Mouse (Mus musculus) MN1 (cell line): ENCODE measurements around the gene N4bp2.
"Not testable (repeated sequence)": the region's sequence is repeated elsewhere in the genome, so short reads cannot be mapped to it uniquely, and the experiment has no call there.

ENCODE experiments used
- DNase-seq: peaks from one replicate; pipeline ENCODE4 v3.0.0-alpha.2; 2016; ENCODE audit warnings: low spot score

The N4bp2 gene

DNA sequence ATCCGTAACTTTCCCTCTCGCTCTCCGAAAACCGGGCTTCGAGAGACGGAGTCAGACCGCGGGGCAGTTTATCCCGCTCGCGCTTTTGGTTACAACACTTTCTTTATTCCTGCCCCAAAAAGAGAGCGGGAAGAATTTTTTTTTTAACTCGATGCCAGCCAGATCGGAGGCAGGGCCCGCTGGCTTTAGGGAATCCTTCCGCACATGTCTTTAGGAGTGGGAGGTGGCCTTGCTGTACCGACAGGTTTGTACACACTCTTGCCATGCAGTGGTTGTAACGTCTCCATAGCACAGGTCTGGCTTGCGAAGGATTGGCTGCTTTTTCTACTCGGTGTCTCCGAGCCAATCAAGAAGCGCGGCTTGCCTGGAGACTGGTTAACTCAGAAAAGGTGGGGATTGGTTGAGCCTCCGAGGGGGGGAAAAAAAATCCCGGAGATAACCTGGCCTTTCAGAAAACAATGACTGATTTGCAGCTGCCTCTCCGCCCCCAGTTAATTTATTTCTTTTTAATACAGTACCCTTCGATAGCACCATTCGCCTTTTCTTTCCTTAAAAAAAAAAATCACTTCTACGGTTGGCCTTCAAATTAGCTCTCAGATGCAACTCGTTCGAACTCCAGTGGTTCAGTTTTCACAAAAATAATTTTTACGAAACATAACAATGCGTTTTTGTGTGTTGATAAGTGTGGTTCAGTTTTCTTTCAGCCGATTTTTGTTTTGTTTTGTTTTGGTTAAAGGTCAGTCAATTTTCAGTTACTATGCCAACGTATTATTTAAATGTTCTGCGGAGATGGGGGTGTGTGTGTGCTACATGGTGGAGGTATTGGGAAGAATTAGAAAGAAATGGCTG, 1.7 kb downstream of the N4bp2 start:
- DNase-seq = peak; percentile 92

DNA sequence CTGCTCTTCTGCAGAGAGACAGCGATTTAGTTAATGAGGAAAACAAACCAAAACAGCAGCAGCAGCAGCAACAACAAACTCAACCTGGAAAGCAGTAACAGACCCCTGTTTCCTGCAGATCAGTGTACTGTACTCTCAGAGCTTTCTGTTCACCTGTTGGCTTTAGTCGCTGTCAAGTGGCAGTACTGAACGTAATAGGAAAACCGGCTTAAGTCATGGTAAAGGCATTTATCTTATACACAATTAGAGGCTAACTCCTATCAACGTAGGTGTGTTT, 2.3 kb downstream of the N4bp2 start:
- no peak for DNase-seq

DNA sequence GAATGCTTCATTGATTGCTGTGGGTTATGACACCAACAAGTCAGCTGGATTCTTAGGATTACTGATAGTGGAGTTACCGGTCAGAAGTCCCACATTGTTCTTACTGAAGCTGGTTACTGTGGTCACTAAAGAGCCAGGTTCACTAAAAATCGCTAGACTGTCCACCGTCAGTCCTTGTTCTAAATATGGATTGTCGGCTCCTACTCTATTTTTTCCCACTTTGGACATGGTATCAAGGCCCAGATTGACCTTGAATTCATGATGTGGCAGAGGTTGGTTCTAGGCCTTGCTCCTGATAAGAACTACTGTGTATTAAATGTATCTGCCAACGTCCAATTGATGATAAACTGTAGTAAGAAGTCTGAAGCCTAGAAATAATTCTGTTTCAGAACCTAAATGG, 4.7 kb downstream of the N4bp2 start:
- DNase-seq = no peak

DNA sequence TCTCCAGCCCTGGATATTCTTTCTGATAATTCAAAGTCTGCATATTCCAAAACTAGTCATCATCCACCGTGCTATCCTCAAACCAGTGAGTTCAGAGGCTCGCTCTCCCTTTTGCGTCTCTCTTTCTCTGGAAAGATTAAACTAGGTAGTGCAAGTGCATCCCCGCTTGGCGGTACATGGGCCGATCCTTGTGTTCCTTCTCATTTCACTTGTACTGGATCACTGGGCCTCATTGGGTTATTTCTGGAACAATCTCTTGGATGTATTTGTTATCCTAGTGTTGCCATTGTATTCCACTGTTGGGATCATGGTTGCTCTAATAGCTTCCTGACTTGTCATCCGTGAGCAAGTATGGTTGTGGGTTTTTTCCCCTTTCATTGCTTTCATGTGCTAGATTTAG, 6.7 kb downstream of the N4bp2 start:
- no peak for DNase-seq

DNA sequence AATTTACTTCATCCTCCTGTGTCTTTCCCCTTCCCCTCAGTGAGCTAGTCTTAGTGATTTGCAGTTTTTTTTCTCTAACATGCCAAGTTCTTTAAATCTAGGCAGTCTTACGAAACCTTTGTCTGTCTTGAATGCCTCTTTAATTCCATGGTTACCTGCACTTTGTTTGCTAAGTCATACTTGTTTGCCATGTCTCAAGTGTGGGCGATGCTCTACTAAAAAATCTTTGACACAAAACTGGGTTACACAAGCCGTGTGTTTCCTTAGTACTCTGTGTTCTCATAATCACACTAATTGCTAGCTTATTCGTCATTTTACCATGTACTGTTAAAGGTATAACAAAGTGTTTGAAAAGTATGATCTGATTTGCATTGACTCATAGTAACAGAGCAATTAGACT, 7.2 kb downstream of the N4bp2 start:
- no peak for DNase-seq

DNA sequence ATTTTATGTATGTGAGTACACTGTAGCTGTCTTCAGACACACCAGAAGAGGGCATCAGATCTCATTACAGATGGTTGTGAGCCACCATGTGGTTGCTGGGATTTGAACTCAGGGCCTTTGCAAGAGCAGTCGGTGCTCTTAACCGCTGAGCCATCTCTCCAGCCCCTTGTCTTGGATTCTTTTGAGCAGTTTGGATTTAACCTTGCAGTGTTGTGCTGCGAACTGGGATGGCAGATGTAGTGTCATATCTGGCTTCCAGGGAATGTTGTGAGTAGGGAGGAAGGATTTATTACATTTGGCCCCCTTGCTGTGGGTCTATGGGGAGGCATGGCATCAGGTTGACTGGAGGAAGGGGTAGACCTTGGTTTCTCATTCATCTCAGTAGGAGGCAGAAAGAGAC, 10.6 kb downstream of the N4bp2 start:
- not testable (repeated sequence) for DNase-seq

DNA sequence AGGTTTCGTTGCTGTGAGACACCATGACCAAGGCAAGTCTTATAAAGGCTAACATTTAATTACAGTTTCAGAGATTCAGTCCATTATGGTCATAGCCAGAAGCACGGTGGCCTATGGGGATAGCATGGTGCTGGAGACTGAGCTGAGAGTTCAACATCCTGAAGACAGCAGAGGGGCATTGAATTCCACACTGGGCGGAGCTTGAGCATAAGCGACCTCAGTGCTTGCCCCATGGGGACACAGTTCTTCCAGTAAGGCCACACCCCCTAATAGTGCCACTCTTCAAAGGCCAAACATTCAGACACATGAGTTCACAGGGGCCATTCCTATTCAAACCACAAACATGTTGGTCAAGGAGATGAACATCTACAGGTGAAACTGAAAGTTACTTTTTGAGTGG, 12.8 kb downstream of the N4bp2 start:
- DNase-seq = no peak

DNA sequence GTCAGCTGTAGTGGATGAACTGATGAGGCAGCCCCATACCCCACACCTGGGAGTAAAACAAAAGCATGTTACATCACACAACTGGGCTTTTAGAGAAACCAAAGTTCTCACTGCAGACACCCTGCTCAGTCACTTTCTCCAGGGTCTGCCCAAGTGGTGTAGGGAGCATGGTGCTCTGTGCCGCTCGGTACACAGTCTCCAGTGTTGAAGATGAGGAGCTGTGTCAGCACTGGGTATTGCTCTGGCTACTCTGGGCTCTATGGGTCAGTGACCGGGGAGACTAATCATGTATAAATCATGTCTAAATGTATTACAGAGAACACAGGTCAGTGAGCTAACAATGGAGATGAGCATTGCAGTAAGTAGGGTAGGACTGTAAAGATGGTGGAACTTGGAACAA, 13.6 kb downstream of the N4bp2 start:
- no peak for DNase-seq

DNA sequence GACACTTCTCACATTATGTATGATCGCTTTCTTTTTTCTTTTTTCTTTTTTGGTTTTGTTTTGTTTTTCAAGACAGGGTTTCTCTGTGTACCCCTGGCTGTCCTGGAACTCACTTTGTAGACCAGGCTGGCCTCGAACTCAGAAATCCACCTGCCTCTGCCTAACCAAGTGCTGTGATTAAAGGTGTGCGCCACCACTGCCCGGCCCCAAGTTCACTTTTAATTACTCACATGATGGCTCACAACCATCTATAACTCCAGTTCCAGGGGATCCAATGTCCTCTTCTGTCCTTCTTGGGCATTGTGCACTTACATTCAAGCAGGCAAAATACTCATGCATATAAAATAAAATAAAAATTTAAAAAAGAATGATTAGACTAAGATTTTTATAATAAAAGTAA, 15.7 kb downstream of the N4bp2 start:
- not testable (repeated sequence) for DNase-seq

DNA sequence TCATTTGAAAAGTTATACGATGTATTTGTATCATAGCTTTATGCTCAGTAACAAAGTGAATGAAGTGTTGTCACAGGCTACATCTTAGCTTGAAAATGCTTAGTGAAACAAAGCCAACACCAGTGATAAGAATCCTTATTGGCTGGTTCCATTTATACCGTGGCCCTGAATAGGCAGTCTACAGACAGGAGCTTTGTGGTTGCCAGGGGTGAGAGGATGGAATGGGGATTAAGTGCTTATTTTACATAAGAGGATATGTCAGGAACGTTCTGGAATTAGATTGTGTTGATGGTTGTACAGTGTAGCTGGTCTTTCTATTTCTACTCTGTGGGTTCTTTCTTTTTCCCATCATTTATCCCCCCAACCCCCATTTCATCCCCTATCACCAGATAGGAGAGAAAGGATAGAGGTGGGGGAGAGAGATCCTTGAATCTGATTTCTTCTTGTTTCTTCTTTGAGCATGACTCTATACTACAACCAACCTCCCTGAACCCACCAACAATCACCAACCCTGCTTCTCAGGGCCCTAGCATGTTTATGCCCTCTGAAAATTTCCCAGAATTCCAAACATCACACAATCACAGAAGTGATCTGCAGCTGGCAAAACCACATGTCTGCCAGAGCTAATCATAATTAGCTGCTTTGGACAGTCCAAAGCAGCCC, 16.2 kb downstream of the N4bp2 start:
- DNase-seq = no peak

DNA sequence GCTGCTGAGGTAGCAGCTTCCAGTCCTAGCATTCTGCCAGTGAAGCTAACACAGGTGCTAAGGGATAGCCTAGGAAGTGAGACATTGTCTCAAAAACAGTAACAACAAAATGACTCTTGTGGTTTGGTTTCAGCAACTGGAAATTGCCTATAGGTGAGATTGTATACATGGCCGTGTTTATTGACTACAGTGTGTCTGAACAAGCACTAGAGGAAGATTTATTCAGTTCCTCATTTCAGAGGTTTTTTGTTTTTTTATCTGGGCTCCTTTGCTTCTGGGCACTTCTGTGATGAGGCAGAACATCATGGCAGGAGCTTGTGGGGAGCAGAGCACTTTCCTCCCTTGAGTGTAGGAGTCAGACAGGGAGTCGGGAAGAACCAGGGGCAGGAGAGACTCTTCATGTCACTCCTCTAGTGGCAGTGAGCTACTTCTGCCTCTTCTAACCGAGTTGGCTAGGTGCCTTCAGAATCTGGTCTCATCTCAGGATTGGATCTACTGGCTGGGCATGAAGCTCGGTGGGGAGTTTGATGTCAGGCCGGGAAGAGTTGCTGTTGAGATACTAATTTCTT, 17.9 kb downstream of the N4bp2 start:
- no peak for DNase-seq

DNA sequence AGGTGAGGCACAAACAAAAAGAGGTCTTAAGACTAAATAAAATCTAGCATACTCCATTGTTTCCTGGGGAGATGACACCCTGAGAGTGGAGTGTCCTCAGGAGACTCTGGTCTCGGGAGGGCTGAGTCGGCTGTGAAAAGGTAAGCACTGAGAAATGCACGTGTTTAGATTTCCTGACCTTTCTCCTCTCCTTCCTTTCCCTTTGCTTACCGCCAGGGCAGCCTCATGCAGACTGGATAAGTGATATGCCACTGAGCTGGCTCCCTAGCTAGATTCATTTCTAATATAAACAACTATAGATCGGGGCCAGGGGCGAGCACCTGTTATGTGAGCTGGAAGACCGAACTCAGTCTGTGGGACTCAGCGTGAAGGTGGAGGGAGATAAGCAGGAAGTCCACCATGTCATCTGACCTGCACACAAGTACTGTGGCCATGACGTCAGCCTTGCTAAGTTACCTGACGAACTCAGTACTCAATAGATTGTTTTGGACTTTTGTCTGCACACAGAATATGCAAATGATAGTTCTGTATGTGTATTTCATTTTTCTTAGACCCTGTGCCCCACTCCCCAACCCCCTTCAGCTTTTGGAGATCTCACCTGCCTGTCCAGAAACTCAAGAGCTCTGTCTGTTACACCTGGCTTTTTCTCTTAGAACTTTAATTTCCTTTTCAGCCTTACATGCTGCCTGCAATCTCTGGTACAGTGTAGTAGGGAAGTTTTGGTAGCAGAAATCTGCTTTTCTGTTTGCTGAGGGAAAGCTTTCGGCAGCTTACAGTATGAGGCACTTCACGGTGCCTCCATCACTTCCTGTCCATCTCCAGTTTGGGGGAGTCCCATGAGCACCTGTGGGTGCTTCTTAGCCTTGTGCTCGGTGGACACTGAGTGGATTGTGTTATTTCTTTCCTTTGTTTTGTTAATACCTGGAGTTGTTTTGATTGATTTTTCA, 18.7 kb downstream of the N4bp2 start:
- no peak for DNase-seq

DNA sequence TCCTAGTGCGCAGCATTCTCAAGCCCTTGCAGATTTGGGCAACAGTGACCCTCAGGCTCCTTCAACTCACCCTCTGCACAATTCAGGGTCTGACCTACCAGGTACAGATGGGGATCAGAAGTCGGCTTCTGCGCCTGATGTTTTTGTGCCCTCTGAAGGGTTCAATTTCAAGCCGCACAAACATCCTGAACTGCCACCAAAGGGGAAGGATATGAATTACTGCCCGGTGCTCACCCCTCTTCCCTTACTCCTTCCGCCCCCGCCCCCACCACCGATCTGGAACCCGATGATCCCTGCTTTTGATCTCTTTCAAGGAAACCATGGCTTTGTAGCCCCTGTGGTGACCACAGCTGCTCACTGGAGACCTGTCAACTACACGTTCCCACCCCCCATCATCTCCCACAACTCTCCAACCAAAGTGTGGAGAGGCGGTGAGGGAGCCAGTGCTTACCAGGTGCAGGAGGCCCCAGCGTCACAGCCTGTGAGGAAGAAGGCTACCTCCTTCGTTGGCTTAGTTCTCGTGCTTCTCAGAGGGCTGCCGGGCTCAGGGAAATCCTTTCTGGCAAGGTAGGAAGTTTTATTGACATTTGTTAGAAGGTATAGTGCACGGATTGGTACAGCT, 27.4 kb downstream of the N4bp2 start:
- no peak for DNase-seq

DNA sequence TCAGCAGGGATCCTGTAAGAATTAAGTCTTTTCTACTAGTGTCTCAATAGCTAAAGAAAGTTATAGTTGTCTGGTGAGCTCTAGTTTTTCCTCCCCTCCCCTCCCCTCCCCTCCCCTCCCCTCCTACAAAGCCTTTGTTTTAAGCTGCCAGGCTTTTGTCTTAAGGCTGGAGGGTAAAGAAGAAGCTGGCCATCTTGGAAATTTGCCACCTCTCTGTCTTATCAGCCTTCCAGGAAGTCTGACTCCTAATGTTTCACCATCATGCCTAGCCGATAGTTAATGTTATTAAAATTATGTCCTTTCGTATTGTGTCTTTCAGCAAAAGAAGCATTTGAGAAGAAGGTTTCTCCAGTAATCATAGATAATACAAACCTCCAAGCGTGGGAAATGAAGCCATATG, 30.9 kb downstream of the N4bp2 start:
- peak; percentile 30 for DNase-seq

DNA sequence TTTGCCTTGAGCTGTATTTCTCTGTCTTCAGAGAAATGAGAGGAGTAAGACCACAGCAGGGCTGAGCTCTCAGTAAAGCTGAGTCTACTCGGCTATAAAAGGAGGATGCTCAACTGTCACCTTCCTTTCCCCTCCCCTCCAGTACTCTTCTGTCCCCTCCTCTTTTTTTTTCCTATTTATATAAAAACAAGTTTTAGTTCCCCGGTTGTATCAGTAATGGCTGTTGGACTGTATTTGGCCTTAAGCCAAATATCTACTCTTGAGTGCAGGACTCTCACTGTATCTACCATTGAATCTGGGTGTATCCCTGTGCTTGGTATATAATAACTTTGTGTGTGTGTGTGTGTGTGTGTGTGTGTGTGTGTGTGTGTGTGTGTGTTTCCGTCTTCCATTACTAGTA, 31.4 kb downstream of the N4bp2 start:
- peak; percentile 9 for DNase-seq

DNA sequence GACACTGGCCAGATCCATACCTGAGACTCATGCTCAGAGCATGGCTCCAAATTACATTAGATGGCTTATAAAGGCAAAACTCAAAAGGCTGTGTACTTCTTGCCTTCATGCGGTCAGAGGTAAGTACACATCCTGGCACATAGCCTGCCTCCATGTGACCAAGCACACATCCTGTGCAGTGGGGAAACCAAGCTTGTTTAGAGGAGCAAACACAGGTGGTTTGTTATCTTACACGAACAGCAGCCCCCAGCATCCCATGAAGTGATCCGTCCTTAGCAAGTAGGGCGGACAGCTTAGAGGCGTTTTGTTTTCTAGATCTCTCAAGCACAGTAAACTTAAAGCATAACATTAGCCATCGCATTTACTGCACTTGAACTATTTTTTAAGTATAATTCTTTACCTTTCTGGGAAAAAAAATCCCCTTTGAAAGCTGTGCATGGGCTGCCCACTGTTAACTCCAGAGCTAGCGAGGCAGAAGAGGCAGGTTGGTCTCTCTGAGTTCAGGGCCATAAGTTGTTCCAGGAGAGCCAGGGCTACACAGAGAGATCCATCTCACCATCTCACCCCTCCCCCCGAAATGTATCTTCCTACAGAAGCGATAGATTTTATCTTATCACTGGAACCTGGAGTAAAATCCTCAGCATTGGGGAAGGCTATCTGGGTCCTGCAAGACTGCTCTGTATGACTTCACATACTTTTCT, 32.1 kb downstream of the N4bp2 start:
- DNase-seq = no peak

DNA sequence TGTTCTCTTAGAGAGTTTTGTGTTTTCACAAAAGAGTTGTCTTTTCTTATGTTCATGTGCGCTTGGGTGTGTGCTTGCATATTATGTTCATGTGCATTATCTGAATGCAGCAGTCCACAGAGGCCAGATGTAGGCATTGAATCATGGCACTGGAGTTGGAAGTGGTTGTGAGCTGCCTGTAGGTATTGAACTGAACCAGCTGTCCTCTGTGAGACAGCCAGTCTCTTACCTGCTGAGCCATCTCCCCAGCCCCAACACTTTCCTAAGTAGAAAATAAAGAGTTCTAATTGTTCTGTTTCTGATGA, 32.6 kb downstream of the N4bp2 start:
- DNase-seq = no peak

DNA sequence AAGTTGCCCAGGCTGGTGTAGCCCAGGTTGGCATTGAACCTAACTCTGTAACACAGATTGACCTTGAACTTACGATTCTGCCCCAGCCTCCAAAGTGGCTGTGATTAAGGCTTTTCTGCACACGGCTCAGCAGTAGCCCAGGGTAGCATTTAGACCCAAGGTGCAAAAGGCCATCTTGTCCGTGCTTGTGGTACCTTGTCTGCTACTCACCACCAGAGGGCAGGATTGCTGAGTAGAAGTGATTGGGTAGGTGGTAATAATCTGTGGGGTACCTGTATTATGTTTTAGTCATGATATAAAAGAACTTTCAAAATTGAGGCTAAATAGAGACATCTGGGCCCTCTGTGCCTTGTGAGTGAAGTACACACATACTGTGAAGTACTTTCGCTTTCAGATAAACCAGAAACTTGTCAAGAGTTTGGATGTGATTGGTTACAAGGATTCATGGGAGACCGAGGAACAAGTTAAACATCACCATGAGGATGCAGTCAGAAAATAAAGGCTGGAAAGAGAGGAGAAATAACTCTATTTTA, 60.3 kb downstream of the N4bp2 start:
- DNase-seq = peak; percentile 7

DNA sequence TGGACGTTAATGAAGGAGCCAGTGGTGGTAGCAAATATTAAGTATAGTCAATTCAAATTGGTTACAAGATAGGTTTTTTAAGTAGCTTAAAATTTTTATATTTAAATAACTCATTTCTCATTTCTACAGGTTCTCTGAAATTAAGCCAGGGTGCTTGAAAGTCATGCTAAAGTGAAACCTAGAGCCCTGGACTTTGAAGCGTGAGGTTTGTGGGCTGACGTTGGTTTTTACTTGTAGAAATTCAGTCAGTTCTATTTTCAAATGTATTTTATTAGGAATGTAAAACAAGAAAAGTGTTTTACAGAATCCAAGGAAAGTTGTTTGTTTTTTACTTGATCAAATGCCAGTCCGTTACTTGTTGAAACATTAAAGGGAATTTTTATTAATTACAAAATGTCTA, 63.2 kb downstream of the N4bp2 start:
- DNase-seq = no peak

DNA sequence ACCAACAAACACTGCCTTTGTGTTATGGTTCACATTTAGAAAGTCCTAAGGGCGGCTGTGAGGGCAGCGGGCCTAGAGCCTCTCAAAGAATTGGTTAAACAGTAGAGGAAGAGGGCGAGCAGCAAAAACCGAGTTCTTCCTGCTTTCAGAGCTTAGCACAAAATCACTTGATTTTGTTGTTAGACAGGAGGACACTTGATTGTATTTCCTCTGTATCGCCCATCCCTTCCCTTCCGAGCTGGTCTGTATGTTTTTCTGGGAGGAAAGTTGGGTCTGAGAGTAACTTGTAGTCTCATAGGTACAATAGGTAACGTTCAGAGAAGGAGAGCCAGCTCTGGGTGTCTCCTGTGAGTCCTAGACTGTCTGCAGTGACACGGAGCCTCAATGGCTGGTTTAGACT, 63.8 kb downstream of the N4bp2 start:
- no peak for DNase-seq

DNA sequence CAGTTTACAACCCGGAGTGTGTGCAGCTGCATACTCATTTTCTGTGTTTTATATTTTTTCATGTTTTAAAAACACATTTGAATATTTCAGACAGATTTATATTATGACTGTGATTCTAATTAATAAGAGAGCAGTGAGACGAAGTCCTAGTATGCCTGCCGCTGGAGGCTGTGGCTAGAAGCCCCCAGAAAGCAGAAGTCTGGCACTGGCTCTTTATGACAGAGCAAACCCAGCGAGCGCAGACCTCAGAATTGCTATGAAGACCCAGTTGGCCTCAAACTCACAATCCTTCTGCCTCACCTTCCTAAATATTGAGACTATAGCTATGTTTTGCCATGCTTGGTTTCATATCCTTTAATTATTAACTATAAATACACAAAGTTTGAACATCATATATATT, 64.9 kb downstream of the N4bp2 start:
- DNase-seq = no peak
